Mouse (Mus musculus) R1 (cell line): ENCODE results near the gene Nom1.

Experiments
- DNase-seq: peaks from one replicate; pipeline ENCODE4 v3.0.0-alpha.2; 2018; ENCODE audit warnings: low read depth, low spot score

Gene Nom1

DNA sequence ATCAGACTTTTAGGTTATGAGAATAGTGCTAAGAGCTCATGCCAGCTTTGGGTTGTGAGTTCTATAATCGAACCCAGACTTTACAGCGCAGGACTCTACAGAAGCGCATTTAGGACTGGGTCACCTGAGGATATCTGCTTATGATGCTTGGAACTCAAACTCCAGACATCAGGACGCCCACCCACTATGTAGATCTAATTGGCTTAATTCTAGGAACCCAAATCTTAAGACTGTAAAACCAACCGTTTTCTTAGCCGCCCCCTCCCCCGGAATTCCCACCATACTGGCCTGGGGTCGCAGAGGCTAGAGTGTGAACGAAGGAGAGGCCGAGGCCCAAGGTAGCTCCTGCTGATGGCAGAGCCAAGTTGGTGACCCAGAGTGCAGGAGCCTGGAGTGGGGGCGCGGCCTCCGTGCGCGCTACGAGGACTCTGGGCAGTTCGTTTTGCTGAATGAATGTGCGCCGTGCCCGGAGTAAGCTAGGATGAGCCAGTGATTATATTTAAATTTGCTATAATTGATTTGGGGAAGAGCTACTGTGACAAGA is 36.5 kb downstream of the Nom1 start:
- DNase-seq = no peak

DNA sequence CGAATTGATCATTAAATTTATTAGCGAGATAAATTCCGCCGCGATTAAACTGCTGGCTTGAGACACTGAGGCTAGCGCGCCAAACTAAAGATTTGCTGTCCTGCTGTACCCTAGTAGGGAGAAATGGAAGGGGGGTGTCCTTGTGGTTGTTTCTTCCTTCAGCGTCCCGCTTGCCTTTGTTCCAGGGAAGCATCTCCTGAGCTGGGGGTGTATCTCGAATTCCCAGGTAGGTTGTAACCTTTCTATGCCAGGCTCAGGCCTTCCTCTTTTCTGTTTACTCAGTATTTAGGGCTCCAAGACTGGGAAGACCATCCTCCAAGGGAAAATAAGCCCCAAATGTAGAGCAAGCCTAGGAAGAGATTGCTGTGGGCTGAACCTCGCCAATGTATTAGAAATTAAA is 36.9 kb downstream of the Nom1 start:
- DNase-seq = no peak

DNA sequence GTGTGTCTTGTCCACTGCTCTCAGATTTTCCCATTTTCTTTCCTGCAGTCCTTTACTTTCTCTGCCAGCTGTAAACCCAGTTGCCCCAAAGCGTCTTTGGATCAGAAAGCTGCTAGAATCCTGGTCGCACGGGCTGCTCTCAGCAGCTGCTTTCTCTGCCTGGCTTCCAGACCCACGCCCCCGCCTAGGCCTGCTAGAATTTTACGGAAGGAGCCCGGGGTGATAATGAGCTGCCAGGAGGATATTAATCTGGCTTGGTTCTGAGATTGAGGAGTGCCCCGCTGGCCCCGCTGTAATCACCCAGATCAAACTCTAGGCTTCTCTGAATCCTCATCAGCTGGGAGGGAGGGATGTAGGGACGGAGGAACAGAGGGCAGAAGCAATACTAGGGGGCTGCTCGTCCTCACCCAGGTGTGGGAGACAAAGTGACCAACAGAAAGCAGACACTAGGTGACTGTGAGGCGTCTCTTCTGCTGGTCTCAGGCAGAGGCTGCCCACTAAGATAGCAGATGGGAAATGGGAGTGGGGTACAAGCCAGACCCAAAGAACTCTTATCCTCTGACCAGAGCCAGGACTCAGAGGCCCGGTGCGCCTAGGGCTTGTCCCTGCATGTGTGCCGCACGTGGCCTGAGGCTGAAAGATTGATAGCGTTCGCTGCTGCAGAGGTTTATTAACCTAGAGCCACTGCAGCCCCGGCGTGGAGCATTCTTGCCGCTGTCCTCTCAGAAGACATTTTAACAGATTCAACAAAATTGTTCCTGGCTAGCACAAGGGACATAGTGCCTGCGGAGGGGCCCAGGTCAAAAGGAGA is 37.6 kb downstream of the Nom1 start:
- peak; percentile 46 for DNase-seq

DNA sequence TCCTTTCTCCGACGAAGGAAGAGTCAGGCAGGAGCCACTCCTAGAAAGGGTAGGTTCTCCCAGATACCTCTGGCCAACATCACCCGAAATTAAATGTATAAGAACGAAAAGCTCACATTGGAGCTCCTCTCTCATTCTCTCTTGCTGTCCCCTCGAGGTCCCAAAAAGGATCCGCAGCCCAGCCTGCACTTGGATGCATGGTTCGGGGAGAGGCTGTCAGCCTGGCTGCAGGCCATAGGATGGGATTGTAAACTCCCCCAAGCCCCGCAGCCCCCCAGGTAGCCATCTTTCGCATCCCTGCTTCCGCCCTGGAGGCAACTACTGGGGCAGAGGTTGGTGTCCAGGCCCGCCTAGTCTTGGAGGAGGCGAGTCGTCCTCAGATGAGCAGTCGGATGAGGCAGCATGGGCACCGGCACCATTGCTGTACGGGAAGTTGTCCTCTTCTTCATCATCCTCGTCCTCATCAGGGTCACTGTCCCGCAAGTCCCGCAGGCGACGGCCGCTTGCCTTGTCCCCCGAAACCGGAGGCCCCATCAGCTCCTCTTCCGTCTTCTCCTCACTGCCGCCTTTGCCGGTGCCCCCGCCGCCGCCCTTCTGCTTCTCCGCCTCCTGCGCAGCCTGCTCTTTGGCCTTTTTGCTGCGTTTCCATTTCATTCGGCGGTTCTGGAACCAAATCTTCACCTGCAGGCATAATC is 39.2 kb downstream of the Nom1 start:
- DNase-seq = no peak

DNA sequence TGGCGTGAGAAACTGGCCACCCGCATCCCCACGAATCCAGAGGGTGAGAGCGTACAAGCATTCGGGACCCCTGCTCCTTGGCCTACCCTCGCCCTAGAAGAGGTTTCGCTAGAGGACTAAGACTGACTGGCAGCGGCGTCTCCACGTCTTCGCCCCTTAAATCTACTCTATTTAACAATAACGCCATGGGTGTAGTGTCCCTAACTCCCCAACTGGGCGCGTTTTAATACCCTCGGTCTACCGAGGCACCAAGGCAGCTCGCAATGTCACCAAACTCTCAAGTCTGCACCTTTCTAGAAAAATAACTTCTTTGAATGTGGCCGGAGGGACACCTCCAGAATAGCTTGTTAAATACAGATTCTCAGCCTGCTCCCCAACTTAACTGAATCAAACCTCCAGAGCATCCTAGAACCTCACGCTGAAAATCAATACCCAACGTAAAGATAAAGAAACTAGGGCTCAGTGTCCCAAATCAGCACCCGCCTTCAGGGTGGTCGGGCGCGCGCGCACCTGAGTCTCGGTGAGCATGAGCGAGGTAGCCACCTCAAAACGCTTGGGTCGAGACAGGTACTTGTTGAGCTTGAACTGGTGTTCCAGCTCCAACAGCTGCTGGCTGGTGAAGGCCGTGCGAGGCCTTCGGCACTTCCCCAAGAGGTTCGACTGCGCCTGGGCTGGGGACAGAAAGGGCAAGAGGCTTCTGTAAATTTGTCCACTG is 39.9 kb downstream of the Nom1 start:
- peak; percentile 22 for DNase-seq

DNA sequence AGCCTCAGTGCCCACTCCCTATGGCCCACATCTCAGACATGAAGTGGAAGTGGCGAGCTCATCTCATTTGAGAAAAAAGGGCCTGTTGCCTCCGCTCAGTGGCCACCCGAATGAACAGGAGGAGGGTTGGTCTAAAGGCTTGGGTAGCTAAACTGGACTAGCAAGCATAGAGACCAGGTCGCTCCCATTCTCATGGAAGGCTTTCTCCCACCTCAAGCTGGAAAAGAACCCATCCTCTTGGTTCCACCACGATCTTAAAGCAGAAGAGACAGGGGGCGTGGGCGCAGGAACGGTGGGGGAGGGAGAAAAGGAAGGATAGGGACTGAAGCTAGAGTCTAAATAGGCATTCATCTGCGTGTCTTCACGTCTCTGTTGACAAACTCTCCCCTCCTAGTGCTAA is 40.6 kb downstream of the Nom1 start:
- DNase-seq = no peak

DNA sequence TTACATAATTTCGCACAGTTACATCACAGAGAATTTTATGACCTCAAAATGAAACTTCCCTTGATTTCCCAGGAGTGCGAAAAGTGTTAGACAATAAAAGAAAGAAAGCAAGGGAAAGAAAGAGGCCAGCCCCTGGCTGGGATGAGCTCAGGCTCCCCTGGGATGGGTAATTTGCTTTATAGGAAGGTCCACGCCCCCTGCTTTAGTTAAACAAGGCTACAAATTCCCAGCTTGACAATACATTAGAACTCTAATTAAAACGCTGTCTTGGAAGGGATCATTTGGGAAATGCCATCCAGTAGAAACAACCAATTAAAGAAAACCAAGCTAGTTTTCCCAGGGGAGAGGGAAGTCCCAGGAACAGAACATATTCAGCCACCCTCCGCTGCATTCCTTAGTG is 41.1 kb downstream of the Nom1 start:
- DNase-seq = no peak

DNA sequence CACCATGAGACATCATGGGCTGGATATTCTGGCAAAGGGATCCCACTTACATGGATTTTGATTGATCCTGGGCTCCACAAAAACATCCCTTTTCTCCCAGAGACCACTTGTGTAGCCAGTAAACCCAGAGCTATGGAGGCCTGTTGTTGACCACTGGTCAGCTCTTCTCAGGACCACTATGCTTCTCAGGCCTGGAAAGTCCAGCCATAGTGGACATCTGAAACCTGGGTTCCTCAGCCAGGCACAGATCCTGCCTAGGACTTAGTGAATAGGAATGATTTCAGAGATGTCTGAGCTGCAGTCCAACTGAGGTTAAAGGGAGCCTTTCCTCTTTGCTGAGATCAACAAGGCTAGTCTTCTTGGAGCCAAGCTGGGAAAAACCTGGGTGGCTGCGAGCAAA is 41.6 kb downstream of the Nom1 start:
- no peak for DNase-seq

DNA sequence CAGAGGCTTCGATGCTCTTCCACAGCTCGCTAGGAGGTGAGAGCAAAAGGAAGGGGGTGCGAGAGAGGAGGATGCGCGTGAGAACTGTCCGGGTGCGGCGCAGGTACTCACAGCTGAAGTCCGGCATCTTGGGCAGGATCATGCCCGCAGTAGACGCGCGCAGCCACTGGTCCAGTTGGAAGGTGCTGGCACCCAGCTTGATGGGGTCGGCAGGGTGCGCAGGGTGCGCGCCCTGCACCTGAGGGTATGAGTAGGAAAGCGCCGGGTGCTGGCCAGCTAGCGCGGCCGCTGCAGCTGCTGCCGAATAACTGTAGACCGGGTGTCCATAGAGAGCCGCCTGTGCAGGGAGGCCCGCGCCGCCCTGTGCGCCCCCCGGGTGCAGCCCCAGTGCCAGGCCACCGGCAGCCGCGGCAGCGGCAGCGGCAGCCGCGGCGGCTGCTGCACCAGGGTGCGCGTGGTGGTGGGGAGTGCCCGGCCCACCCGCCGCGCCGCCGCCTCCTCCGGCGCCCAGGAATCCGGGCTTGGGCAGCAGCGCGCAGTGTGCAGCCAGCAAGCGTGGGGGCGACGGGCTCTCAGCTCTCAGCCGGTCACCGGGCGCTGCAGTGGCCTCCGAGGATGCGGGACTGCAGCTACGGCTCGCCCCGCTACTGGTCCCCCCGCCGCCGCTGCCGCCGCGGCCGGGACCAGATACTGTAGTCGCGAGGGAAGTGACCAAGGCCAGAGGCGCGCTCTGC is 43.2 kb downstream of the Nom1 start:
- peak; percentile 43 for DNase-seq

DNA sequence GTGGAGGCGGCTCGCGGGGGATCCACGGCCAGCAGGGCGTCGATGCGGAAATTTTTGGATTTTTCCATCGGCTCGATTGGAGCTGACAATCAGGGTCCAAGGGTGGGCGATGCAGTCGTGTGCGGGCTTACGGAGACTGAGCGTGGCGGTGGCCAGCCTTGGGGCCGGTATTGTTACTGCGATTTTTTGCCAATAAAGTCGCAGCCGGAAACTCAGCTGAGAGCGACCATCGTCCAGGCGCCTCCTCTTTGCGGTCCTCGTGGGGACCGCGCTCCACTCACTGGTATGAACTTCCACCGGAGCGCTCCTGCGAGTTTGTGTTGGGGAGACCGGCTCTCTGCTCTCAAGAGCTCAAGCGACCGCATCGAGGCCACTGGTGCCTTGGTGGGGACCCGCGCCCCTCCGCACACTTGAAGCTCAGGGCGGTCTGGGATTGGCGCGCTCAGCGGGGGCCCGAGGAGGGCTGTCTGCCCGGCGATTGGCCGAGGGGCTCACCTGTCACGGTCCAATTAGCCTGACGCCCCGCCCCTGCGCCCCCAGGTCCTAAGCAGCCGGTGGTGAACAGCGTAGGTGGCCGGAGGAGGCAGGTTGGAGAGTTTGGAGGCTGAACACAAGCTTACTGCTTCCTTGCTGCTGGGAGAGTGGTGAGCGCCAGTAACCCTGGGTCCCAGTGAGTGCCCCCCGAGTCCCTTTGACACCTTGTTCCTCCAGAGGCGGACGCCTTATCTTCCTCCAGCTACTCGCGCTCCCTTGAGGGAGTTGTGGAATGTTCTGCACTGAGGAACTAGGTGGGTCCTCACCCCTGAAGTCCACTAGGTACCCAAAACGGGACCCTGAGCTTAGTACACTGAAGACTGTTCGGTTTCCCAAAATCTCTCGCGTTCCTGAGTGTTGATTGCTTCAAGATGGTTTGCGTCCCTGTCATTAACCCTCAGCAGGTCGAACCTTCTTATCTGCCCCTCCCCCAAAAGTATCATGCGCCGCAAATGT is 44.0 kb downstream of the Nom1 start, which contains the start of gene Mnx1:
Gene Mnx1, minus strand, starts transcription at position 263 of the 990 bp plus-strand sequence.
- peak; percentile 87 for DNase-seq

DNA sequence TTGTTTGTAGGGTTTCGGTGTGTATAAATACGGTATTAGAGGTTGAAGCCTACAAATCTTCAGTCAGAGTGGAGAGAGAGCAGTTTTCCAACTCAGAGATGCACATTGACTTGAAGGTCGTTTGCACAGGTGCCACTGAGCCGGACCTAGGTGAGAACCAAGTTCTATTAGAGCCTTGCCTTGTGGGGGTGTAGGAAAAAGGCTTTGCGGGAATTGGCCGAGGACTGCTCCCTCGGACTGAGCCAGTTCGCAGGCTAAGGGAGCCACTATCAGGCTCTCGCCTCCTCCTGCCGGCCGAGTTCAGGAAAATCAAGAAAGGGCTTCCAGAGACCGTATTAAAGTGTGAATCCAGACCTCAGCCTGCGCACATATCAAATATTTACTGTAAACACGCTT is 44.7 kb downstream of the Nom1 start:
- peak; percentile 76 for DNase-seq

DNA sequence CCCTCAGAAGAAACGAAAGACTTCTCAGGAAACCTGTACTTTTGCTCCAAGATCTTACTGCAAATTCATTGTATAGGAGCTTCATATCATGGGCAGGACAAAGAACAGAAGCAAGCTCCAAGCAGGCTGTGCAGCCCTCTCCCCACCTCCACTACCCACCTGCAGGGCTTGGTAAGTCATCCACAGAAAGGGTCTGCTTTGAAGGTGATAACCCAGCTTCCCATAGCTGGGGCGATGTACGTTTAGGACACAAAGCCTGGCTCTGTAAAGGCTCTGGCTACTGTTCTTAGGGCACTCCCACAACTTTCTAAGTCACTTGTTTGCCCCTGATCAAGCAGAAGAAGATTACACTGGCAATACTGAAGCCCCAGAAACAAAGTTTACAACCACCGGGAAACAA is 49.3 kb downstream of the Nom1 start:
- DNase-seq = no peak

DNA sequence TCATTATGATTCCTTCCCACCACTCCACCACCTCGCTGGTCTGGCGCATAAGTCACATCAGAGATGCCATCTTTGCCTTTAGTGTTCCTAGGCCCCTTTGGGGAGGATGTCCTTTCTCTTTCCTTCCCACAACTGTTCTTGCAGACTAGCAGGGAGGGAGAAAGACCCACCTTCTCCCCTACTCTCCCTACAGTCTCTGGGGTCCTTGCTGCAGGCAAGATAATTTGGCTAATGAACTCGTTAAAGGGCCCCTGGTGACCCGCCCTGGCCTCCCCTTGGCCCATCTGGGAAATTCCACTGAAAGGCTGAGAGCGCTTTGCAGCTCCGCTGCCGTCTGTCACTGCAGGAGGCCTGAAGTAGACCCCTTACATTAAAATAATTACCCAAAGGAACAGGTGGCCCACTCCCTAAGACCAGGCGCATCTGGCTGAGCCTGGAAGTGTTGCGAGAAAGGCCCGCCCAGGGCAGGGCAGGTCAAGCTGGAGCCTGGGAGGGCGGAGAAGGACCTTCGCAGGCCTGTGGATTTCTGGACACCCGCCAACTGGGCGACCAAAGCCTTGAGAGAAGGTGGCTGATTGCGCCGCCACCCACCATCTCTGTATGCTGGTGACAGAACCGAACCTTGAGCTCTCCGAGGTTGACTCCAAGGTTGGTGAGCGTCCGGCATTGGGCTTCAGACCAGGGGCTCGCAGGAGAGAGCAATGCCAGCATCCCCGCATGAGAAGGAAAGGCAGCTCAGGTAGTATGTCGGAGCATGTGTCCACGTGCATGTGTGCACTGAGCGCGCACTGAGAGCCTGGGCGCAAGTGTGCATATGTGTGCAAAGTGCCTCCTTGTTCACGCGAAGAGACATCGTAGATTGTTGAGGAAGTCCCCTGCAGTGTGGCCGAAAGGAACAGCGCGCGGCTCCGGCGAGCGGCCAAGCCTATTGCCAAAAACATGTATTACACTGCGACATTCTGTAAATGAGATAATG is 50.8 kb downstream of the Nom1 start:
- no peak for DNase-seq

DNA sequence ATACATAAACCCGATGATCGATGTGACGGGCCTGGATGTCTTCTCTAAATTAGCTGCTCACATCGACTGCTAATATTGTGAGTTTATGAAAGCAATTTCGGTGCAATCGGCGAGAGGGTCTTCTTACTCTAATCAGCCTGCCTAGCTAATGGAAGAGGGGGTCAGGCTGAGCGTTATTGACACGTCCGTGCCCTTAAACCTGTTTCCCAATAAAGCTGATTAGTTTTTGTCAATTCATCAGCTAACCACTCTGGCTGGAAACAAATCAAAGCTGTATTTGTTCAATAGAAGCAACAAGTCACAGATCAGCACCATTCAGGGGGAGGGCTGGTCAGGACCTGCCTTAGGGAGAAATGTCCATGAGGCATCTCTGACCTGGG is 51.5 kb downstream of the Nom1 start:
- DNase-seq = no peak

DNA sequence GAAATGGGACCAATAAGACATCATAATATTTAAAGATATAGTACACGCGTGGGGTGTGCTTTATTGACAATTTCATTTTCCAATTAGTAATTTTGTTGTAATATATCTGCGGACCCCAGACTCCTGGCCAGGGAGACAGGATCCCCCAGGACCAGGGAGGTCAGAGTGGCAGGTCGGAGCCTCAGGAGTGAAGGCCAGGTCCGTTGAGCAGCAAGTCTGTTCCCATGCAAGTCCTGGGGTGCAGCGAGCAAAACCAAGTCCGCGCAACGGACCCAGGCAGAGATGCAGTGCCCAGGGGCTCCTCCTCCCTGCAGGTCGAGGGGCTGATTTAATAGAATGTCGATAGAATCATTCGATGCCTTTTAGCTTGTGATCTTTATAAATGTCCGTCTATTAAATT is 52.9 kb downstream of the Nom1 start:
- DNase-seq = no peak

DNA sequence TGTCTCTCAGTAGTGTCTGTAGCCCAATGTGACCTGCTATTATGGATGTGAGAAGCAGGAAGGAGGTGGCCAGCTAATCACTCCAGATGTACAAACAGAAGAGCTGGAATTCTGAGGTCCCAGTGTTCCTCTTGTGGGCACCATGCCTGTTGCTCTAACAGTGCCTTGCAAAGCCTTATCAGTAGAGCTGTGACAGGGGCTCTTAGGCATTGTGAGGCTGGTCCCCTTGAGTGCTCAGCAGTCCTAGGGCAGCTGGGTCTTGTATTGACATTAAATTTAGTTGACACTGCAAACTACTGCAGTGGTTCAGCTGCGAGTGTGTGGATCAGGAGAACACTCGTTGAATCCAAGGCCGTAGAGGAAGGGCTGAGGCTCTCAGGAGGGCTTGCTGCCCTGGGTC is 72.5 kb downstream of the Nom1 start:
- no peak for DNase-seq
